Mouse (Mus musculus) G1E (cell line): ENCODE data around the gene Ugt1a1.

Source experiments
- CTCF ChIP-seq: IDR thresholded peaks from 2 replicates; pipeline ENCODE4 v1.5.1; 2012; ENCODE audit warnings: low read depth, low read length, inconsistent platforms, mixed read lengths
- GATA1 ChIP-seq: IDR thresholded peaks from 2 replicates; pipeline ENCODE4 v1.6.1; 2012; ENCODE audit warnings: borderline replicate concordance, low read length, inconsistent platforms, mixed read lengths
- GATA2 ChIP-seq: IDR thresholded peaks from 2 replicates; pipeline ENCODE4 v1.6.1; 2012; ENCODE audit warnings: low read depth, low read length, inconsistent platforms, borderline replicate concordance

- TF ChIP-seq CTCF (no peak), GATA2 (no peak), GATA1 (0 out of 2 replicates have a peak, but pooled peaks have one; percentile 59)
Measured at GRCm38 (mm10) chr1:88213766-88214461, 2.2 kb downstream of the Ugt1a1 start.
